Mouse (Mus musculus) Muller cell, postnatal 12 days (primary cell): ENCODE data around the gene Filip1l.
A peak's percentile ranks its signal among the peaks of the same experiment; 100 is the strongest.

ENCODE experiments used
- DNase-seq: peaks from one replicate; pipeline ENCODE4 v3.0.0-alpha.2; 2015; ENCODE audit errors: inconsistent ontology term

Gene Filip1l

DNA sequence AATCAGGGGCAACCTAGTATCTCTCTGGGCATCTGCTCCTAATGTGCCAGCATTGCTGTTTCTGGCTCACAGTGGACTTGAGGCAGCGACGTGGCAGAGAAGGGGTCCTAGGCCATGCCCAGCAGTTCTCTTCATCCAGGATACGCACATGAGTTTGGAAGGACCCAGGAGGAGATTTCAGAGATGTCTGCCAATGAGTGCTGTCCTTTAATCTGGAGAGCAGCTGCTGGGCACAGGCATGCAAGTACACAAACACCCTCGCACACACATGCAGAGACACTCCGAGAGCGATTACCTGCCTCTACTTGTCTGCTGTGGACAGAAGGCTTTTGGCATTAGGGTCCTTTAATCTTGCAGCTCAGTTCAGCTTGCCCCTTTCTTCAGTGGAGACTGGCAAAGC, at the start of gene Filip1l:
Gene Filip1l, plus strand, starts transcription at position 343 of the 400 bp plus-strand sequence.
- no peak for DNase-seq

DNA sequence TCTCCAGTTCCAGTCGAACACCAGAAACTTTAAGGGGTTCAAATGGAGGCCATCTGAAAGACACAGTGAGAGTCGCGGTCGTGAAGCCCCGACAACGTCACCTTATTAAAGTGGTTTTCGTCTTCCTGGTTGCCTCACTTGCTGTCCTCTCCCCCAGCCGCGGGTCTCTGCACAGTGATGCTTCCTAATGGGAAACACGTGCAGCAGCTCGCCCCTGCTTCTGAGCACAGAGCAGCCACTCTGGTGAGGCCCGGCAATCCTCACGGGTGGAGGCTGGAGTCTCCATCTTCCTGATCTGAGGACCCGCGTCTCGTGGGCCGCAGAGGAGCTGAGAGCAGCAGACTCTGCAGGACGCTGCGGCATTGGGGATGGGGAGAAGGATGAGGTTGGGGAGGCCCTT, 49.2 kb upstream of the Filip1l start:
- DNase-seq = no peak

DNA sequence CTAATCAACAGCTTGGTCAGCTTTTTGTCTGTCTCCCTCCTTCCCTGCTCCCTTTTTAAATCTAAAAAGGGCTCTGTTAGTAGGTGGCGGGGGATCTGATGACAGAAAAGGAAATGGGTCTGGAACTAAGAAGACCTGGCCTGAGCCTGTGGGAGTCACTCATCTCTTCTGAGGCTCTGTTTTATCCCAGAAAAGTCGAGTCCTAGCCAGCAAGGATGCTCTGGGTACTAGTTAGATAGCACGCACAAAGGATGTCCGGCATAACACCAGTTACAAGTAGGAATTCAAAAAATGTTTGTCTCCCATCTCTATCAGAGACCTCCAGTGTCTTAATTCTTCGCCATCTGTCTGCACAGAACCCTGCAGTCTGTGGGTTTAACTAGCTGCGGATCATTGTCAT, 47.4 kb upstream of the Filip1l start:
- no peak for DNase-seq

DNA sequence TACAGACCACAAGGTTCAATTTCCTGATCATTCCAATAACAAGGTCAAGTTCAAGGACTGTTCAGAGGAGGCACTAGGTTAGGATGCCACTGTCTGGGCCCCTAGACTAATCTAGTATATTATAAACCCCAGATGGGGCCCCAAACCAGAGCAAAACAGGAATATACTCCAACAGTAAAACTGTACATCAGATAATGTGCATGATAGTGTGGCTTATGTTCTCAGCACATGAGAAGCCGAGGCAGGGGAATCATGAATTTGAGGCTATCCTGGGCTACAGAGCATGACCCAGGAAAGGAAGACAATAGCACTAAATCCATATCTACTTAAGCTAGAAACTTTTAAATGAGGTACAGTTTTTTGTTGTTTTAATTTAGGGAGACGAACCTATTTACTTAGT, 40.8 kb upstream of the Filip1l start:
- DNase-seq = no peak

DNA sequence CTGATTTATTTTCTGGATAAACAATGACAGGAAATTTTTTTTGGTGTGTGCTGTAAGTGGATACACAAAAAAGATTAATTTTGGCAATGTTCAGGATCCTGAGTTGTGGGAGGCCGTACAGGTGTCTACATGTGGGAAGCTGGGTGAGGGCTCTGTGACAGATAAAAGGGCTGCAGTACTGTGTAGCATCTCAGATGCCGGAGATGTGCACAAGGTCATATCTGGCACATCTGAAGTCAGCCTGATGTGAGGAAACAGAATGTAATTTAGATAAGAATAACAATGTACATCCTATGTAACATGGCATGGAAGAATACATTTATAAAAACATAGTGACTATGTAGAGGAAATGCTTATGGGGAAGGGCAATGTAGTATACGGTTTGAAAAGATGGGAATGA, 39.4 kb upstream of the Filip1l start:
- no peak for DNase-seq

DNA sequence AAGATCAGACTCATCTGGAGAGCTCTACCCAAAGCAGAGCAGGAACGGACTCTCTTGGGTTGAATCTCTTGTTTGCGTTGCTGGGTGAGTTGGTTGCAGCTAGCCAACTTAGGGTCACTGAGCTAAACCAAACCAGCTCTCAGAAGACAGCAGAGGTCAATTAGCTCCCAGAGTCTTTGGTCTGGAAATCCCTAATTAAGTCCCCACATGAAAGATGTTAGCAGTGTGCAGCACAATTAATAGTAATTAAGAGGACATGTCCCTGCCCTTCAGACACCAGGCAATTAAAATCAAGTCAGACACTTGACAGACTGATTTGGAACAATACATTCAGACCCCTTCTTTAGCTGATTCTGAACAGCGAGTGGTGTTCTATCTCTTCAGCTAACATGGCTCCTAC, 38.7 kb upstream of the Filip1l start:
- peak; percentile 68 for DNase-seq

DNA sequence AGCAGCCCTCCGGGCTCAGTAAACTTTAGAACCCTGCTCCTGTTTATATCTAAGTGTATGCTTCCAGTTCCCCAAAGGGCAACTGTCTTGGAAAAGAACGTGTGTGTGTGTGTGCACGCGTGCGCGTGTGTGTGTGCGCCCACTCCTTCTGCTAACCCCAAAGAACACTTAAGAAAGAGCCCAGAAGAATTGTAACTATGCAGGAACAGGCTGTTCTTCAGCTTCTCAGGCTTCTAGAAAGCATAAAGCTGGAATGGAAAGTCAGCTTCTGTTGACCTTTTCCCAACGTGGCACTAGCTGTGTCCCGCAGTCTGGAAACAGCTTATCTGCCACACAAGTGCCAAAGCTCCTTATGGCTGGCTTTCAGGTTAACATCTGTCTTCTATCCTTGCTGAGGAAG, 37.9 kb upstream of the Filip1l start:
- no peak for DNase-seq

DNA sequence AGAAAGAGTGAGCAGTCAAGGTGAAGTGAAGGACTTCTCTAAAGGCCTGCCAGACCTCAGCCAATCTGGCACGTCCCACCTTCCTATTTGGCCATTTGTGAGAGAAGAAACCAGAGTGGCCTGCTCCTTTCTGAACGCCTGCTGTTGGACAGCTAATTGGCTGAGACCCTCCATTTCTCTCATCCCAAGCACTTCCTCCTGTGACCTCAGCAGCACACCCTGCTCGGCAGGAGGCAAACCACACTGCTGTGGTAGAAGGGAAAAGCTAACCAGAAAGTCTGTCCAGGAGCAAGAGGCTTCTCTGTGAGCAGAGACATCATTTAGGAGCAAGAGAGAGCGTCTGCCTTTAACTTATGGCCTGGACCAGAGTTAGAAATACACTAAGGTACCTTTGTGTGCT, 35.8 kb upstream of the Filip1l start:
- no peak for DNase-seq

DNA sequence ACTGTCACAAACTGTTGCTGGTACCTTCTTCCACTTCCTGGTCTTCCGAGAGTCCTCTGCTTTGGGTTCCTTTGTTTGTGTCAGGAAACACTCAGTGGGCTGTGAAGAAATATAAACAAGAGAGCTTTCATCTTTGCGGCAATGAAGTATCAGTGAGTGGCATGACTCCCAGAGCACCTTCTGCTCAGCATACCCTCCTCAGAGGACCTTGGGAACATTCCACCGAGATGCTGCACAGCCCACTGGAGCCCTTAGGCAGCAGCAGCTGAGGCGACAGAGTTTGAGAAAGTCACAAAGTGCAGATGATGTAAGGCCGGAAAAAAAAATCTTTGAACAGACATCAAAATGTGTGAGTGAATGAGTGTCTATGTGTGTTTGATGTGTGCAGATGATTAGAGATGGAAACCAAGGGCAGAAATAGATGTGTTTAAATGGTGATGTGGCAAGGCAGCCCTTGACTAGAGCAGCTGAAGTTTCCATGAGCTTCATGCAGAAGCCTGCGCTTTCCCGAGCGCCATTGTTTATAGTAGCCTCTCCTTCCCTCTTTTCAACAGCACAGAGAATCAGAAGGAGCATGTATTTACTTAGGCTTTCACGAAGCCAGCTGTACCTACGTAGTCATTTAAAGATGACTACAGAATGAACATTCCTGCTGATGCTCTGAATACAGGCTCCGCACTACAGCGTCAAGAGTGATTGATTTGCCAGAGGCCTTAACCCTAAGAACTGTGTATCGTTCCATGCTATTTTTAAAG, 34.8 kb upstream of the Filip1l start:
- DNase-seq = no peak

DNA sequence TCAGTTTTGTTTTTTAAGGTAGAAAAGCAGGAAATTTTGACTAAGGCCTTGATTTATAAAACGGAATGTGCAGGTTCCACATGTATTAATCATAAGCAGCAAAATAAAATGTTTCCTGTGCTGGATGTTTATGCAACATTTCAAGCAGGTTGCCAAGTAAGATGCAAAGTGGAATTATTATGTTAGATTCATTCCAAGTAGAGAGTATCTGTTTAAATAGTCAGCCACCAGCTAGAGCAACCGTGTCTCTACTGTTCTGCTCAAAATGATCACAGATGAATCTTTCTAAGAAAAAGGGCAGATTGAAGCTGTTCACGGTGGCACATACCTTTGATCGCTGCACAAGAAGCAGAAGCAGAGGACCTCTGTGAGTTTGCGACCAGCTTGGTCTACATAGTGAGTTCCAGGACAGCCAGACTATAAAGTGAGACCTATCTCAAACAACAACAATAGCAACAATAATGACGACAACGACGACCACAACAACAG, 34.2 kb upstream of the Filip1l start:
- no peak for DNase-seq

DNA sequence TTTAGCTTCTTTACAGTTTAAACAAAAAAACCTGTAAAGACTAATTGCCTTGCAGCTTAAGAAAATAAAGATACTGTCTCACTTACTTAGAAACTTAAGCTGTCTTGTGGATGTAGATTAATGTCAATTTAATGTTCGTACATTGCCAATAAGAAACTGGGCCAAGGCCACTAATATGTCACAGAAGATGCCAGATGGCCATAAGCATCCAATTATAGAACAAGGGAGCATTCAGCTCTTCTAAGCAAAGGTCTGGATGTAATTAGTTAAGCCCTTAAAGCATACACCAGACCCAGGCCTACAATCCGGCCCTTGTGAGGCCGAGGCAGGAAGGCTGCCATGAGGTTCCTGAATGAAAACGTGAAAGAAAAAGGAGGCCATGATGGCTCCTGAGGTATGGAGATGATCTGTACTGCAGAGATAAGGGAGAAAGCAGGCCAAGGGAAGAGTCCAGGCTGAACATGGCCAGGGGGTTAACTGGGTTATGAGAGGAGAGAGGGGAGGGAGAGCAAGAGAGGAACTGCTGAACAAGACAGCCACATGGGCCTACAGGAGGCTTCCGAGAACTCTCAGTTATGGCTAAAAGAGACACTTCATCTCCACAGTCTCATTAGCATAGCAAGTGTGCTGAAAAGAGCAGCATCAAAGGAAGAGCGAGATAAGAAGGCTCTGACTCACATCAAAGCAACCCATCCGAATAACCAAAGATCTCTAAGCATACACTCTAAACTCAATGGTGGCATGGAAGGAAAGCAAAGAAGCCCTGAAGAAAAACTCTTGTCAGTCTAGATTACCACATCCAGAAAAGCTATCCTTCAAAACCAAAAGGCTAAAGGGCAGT, 33.4 kb upstream of the Filip1l start:
- DNase-seq = no peak

DNA sequence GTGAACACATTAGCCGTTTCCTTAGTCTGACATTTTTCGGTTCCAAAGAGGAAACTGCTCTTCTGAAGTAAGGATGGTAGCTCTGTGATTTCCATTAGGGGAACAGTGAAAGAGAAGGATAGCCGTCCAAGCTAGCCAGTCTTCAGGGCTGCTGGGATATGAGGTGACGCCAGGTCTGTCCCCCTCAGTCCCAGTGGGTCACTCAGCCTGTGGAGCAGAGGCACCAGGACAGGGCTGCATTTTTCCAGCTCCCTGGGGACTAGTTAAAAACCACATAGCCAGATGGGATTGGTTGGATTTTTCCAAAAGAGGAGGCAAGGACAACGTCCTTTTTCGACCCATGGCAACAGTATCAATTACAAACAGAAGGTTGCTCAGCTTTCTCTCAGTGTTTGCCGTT, 25.9 kb upstream of the Filip1l start:
- no peak for DNase-seq

DNA sequence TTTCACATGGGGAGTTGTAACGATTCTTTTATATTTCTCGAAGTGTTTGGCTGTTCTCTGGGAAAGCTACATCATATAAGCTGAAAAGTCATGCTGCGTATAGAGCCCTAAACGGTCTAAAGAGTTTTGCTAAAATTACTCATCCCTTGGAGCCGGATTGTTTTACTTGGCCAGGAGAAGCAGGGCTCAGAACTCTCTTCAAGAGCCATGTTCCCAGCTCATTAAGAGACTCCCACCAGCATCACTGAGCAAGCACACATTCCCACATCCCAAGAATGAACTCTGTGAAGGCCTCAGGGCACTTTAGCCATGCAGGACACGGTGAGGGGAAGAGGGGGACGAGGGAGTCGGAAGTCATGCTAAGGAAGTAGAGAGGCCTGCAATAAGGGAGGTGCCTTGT, 23.9 kb upstream of the Filip1l start:
- DNase-seq = no peak

DNA sequence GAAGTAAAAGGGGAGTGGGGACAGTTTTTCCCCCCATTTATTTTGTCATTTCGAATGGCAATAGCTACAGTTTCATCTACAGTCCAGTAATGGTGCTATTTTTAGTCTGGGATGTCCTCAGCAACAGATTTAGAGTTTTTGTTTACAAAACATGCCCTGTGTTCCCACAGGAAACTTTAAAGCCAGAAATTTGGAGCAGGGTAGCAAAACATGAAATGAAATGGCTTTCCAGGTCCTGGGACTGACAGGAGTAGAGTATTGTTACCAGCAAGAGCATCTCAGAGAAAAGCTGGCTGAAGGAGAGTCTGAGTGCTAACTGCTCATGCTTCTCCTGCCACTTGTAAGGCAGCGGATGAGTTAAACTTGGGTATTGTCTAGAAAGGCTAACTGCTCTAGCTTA, 22.8 kb upstream of the Filip1l start:
- no peak for DNase-seq

DNA sequence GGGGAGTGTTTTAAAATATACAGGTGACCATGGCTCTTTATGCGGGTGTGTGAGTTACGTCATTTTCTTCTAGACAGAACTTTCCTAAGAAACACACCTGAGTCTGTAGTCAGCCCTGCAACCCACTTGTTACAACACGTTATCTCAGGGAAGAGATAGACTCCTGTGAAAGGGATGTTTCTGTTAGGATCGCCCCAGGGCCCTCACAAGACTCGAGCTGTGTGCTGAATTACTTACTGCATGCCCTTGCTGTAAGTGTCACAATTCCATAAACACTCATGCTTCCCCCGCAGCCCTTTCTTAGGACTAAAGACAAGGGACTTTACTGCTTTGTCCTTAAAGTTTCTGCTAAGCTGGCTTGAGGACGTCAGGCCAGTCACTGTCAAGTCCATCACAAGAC, 20.6 kb upstream of the Filip1l start:
- no peak for DNase-seq

DNA sequence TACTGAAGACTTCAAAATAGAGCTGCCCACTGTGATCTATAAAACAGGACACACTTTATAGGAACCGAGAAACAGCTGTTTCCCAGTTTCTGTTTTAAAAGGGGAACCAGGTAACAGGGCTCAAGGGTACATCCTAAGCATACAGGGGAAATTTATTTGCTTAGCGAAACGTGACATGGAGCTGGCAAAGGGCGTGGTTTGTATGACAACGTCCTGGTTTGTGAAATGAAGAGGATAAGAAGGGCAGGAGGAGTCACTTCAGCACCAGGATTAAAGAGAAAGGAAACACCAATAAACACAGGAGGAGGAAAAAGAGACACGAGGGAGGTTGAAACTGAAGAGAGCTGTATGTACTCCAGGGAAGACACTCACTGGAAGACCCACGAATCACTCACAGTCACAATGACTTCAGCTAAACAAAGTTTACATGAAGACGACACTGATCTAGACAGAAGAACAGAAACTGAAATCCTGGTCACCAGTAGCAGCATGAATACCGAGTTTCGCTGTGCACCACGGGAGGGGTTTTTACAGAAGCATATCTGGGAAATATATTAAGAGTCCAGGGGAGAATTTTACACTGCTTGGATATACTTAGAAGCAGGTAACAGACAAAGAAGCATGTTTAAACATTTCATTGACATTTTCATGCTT, 16.0 kb upstream of the Filip1l start:
- DNase-seq = no peak

DNA sequence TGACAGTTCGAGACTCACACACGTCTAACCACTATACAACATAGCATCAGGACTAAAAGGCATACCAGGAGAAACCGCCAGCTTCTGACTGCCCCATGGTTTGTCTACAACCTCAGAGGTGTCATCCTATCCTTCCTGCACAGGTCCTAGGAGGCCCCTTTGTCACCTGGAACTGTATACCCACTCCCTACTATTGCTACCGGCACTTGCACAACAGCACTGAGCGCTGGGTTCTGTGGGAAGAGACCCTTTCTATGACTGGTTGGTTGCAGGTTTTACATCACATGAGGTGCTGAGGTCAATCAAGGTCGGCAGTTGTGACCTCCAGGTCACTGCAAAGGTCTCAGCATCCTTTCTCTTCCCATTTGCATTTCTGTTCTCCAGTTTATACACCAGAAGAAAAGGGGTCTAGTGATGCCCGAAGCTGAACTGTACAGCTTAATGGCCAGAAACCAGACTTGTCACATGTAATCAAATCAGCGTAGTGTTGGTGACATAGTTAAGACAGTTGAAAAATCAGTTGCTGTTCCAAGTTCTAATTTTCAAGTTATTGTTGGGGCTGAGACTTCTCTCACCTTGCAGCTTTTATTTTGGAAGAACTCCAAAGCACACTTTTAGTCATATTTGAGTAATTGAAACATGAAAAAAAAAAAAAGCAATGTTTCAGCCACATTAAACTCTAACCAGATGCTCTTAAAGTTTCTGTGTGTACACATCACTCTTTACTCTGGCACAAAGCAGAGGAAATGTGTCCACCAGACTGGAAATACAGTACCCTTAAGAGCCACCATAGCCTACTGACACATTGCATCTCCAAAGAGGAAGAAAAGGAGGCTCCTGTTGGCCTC, 12.9 kb upstream of the Filip1l start:
- no peak for DNase-seq

DNA sequence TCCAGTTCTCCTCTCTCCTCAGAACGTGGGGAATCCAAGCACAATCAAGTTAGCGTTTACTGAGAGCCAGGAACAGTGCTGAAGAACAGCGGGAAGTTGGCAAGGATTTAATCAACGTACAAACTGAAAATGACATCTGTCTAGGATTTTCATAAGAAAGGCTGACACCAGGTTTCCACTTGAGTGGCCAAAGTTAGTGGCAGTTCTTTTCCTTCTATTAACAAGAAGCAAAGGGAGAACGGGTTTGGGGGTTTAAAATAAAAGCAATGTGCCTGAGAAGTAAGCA, 12.3 kb upstream of the Filip1l start:
- DNase-seq = peak; percentile 63

DNA sequence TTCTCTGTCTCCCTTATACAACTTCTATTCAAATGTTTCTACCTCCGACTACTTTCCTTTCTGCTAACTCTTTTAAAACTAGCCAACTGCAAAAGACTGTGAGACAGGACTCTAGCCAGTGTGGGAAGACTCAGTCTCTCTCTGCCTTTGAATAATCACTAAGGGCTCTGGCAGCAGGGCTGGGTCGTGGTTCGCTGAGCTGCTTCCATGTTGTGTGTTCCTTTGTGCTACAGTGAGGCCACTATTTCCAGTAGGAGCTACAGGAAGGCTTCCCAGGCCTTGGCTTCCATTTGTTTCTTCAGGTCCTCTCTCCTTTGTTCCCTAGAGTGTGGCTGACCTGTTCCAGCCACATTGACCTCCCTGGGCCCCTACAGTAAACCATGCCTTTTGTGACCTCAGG, 6.6 kb upstream of the Filip1l start:
- no peak for DNase-seq

DNA sequence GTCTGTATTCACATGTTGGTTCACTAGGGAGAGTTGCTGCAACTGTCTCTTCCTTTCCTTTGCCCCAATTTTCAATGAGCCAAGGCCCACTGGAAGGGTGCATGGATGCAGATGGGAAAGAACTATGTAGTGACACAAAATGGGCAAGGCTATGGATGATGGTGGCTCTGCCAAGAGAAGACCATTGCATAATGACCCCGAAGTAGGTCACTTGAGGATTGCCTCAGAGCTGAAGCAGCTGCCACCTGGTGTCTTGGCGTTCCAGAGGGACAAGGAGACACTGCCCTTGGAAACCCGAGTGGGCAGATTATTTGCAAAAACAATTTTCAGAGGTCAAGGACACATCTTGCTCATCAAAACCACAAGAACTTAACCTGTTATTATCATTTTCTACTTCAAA, 3.9 kb upstream of the Filip1l start:
- no peak for DNase-seq

DNA sequence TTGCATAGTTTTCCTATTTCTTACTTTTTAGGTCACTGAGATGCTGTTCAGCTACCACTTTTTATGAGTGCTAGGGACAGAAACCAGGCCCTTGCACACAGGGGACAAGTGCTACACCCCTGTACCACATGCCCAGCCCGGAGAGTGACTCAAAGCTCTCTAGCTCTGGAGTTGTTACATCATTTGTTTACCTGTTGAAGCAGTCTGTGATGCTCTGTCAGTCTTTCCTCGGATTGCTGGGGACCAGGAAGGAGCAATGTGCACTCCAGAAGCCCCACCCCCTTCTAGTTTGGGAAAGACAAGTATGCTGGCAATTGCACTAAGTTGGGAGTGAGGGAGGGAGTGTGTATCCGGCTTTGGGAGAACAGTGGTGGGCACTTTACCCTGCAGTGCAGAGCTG, 3.2 kb upstream of the Filip1l start:
- no peak for DNase-seq

DNA sequence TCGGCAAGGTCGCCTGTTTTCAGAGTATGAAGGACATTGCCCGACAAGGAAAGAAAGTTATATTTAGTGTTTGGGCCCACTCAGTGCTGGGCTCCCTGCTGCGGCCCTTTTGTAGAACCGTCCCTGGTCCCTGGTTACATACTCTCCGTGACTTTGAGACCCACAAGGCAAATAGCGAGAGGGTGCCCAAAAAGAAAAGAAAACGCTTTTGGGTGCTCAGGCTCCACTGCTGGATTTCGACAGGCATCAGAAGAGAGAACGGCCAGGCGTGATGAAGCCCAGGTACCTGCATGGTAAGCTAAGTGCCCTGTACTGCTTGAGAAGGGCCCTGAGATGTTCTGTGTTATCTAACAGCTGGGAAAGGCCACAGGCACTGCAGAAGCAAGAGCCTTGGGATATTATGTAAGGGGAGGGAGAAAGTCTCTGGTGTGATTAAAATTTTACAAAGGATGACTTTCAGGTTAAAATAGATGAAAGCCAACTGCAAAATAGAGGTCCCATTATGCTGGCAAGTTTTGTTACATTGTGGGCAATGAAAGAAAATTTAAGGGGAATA, 351 bp downstream of the Filip1l start:
- DNase-seq = no peak
